Mouse (Mus musculus): Measurements from ENCODE around the gene Mtss1l.

The Mtss1l gene

GRCm38 (mm10) chr8:110706288-110706870, 14.9 kb upstream of the Mtss1l start:
- DNase-seq (ENCODE audit: low spot score): no peak

GRCm38 (mm10) chr8:110708429-110708828, 12.8 kb upstream of the Mtss1l start:
- DNase-seq (ENCODE audit: low spot score): no peak

- DNase-seq (ENCODE audit: low spot score): no peak
Measured at GRCm38 (mm10) chr8:110710593-110710992, 10.7 kb upstream of the Mtss1l start.

- DNase-seq (ENCODE audit: low spot score): no peak
Measured at GRCm38 (mm10) chr8:110711271-110711934, 9.9 kb upstream of the Mtss1l start.

- peak; percentile 50 for DNase-seq (ENCODE audit: low spot score)
Measured at GRCm38 (mm10) chr8:110713073-110713472, 8.2 kb upstream of the Mtss1l start.

GRCm38 (mm10) chr8:110714827-110715519, 6.3 kb upstream of the Mtss1l start:
- DNase-seq (ENCODE audit: low spot score): no peak

GRCm38 (mm10) chr8:110716075-110716474, 5.2 kb upstream of the Mtss1l start:
- peak; percentile 92 for DNase-seq (ENCODE audit: low spot score)

GRCm38 (mm10) chr8:110717131-110717530, 4.1 kb upstream of the Mtss1l start:
- DNase-seq (ENCODE audit: low spot score): no peak

GRCm38 (mm10) chr8:110718209-110718968, 2.9 kb upstream of the Mtss1l start:
- peak; percentile 39 for DNase-seq (ENCODE audit: low spot score)

GRCm38 (mm10) chr8:110718969-110719670, 2.2 kb upstream of the Mtss1l start:
- DNase-seq (ENCODE audit: low spot score): no peak

GRCm38 (mm10) chr8:110719898-110720653, 1.2 kb upstream of the Mtss1l start:
- DNase-seq (ENCODE audit: low spot score): no peak

GRCm38 (mm10) chr8:110721606-110722413, 534 bp downstream of the Mtss1l start:
- DNase-seq (ENCODE audit: low spot score): peak; percentile 76

GRCm38 (mm10) chr8:110722414-110723011, 1.2 kb downstream of the Mtss1l start:
- DNase-seq (ENCODE audit: low spot score): no peak

- no peak for DNase-seq (ENCODE audit: low spot score)
Measured at GRCm38 (mm10) chr8:110724493-110724892, 3.2 kb downstream of the Mtss1l start.

GRCm38 (mm10) chr8:110725084-110725838, 4.0 kb downstream of the Mtss1l start:
- no peak for DNase-seq (ENCODE audit: low spot score)

GRCm38 (mm10) chr8:110726893-110727292, 5.6 kb downstream of the Mtss1l start:
- DNase-seq (ENCODE audit: low spot score): peak; percentile 51

- no peak for DNase-seq (ENCODE audit: low spot score)
Measured at GRCm38 (mm10) chr8:110731346-110731859, 10.1 kb downstream of the Mtss1l start.

- DNase-seq (ENCODE audit: low spot score): no peak
Measured at GRCm38 (mm10) chr8:110733036-110733435, 11.8 kb downstream of the Mtss1l start.
